Mouse (Mus musculus) heart, postnatal 10 days (tissue): ENCODE results near the gene Mycbpap. TPM values are rescaled to one million over a fixed set of nuclear protein-coding genes. Genes with fewer than 3 reads are reported as not detected.
A peak's percentile ranks its signal among the peaks of the same experiment; 100 is the strongest.

ENCODE experiments used
- DNase-seq, 2 experiments: peaks; one replicate each; pipeline ENCODE4 v3.0.0; 2021
- intact Hi-C: fragments of 180-260 bp; cut with DNase I; formaldehyde crosslinking; loops from one replicate; pipeline ENCODE4 v1.15.1; 2025
- total RNA-seq, 2 experiments: library from RNA; stranded (reverse); gene quantifications; 2 replicates each; pipeline ENCODE4 v1.2.3; 2021

Mycbpap gene
- total RNA-seq, result 1 to 10 TPM; 3.9 to 4.9 TPM

GRCm38 (mm10) chr11:94521219-94521843 lies at the start of gene Mycbpap:
Mycbpap (minus strand) TSS chr11:94521742.
- intact Hi-C loops, result no loop called here
- peak; percentile 69 to 76 for DNase-seq

GRCm38 (mm10) chr11:94570612-94571011 lies 49.1 kb upstream of the Mycbpap start:
- peak; percentile 46 to 52 for DNase-seq
- intact Hi-C loops, result no loop called here

GRCm38 (mm10) chr11:94567326-94567725 lies 45.8 kb upstream of the Mycbpap start:
- no peak for DNase-seq
- intact Hi-C loops, result no loop called here

- no peak for DNase-seq
- intact Hi-C loops, result no loop called here
These were observed 45.0 kb upstream of the Mycbpap start for GRCm38 (mm10) chr11:94566534-94566933.

GRCm38 (mm10) chr11:94565151-94565479 lies 43.6 kb upstream of the Mycbpap start:
- DNase-seq, result no peak
- intact Hi-C loops, result no loop called here

- intact Hi-C loops, result no loop called here
- peak; percentile 51 to 69 for DNase-seq
These were observed 43.1 kb upstream of the Mycbpap start, which contains the start of gene Chad for GRCm38 (mm10) chr11:94564437-94565150. Chad (plus strand) TSS chr11:94565047.

- no peak for DNase-seq
- intact Hi-C loops, result no loop called here
These were observed 42.3 kb upstream of the Mycbpap start for GRCm38 (mm10) chr11:94563821-94564220.

- intact Hi-C loops, result no loop called here
- DNase-seq, result no peak
These were observed 41.8 kb upstream of the Mycbpap start for GRCm38 (mm10) chr11:94563383-94563782.

- no peak for DNase-seq
- intact Hi-C loops, result no loop called here
These were observed 36.7 kb upstream of the Mycbpap start for GRCm38 (mm10) chr11:94558226-94558625.

- no peak for DNase-seq
- intact Hi-C loops, result loop anchor here (5.0 kb wide), 1 partner anchor 47 kb away; no protein-coding TSS in a partner anchor
These were observed 28.9 kb upstream of the Mycbpap start for GRCm38 (mm10) chr11:94550442-94550744.

- no peak for DNase-seq
- intact Hi-C loops, result loop anchor here (5.0 kb wide), 2 partner anchors 47 to 128 kb away; no protein-coding TSS in a partner anchor
These were observed 28.3 kb upstream of the Mycbpap start for GRCm38 (mm10) chr11:94549691-94550441.

GRCm38 (mm10) chr11:94548888-94549690 lies 27.5 kb upstream of the Mycbpap start, which contains the start of gene Rsad1:
Rsad1 (minus strand) TSS chr11:94549255.
- peak; percentile 96 to 98 for DNase-seq
- intact Hi-C loops, result loop anchor here (5.0 kb wide), 1 partner anchor 127 kb away; no protein-coding TSS in a partner anchor

GRCm38 (mm10) chr11:94548041-94548784 lies 26.7 kb upstream of the Mycbpap start:
- intact Hi-C loops, result loop anchor here (5.0 kb wide), 1 partner anchor 126 kb away; no protein-coding TSS in a partner anchor
- peak; percentile 54 to 63 for DNase-seq

- intact Hi-C loops, result loop anchor here (2.0 to 5.0 kb wide), 2 partner anchors 48 to 125 kb away; partner anchors contain the start of gene Epn3
- no peak for DNase-seq
These were observed 25.7 kb upstream of the Mycbpap start for GRCm38 (mm10) chr11:94547271-94547670.

- intact Hi-C loops, result loop anchor here (2.0 to 5.0 kb wide), 2 partner anchors 48 to 124 kb away; partner anchors contain the start of gene Epn3
- DNase-seq, result no peak
These were observed 24.8 kb upstream of the Mycbpap start for GRCm38 (mm10) chr11:94546381-94546780.

GRCm38 (mm10) chr11:94544422-94544821 lies 22.9 kb upstream of the Mycbpap start:
- peak; percentile 32 to 37 for DNase-seq
- intact Hi-C loops, result loop anchor here (5.0 kb wide), 2 partner anchors 132 to 207 kb away; no protein-coding TSS in a partner anchor

- intact Hi-C loops, result loop anchor here (5.0 kb wide), 2 partner anchors 132 to 207 kb away; no protein-coding TSS in a partner anchor
- peak; percentile 94 to 97 for DNase-seq
These were observed 22.4 kb upstream of the Mycbpap start for GRCm38 (mm10) chr11:94543932-94544331.

GRCm38 (mm10) chr11:94543344-94543743 lies 21.8 kb upstream of the Mycbpap start:
- intact Hi-C loops, result loop anchor here (5.0 kb wide), 2 partner anchors 131 to 206 kb away; no protein-coding TSS in a partner anchor
- DNase-seq, result no peak

GRCm38 (mm10) chr11:94542400-94542799 lies 20.9 kb upstream of the Mycbpap start:
- no peak for DNase-seq
- intact Hi-C loops, result loop anchor here (5.0 kb wide), 2 partner anchors 130 to 205 kb away; no protein-coding TSS in a partner anchor
